Mouse (Mus musculus) heart, postnatal 25 days (tissue): ENCODE measurements around the gene Dlx2. TPM values are rescaled to one million over a fixed set of nuclear protein-coding genes. Genes with fewer than 3 reads are reported as not detected.

Experiments
- DNase-seq: peaks from one replicate; pipeline ENCODE4 v3.0.0; 2022; ENCODE audit warnings: low spot score
- intact Hi-C: fragments of 180-260 bp; cut with DNase I; formaldehyde crosslinking; loops from one replicate; pipeline ENCODE4 v1.15.1; 2025
- total RNA-seq, 2 experiments: library from RNA; stranded (reverse); gene quantifications; 2 replicates each; pipeline ENCODE4 v1.2.3; 2021

Dlx2 gene
- total RNA-seq, 2 experiments from 2014 or later: not detected

GRCm38 (mm10) chr2:71522871-71523270 lies 23.7 kb downstream of the Dlx2 start:
- intact Hi-C loops: no loop called here
- no peak for DNase-seq

- intact Hi-C loops: no loop called here
Observed at GRCm38 (mm10) chr2:71517466-71518099, 29.0 kb downstream of the Dlx2 start.

GRCm38 (mm10) chr2:71516995-71517394 lies 29.6 kb downstream of the Dlx2 start:
- DNase-seq: no peak
- intact Hi-C loops: no loop called here

More at GRCm38 (mm10) chr2:71517466-71518099, 29.0 kb downstream of the Dlx2 start:
- no peak for DNase-seq

- no peak for DNase-seq
- intact Hi-C loops: no loop called here
Observed at GRCm38 (mm10) chr2:71512326-71512725, 34.2 kb downstream of the Dlx2 start.

GRCm38 (mm10) chr2:71511209-71511608 lies 35.3 kb downstream of the Dlx2 start:
- intact Hi-C loops: no loop called here
- no peak for DNase-seq

- intact Hi-C loops: no loop called here
- no peak for DNase-seq
Observed at GRCm38 (mm10) chr2:71504852-71505251, 41.7 kb downstream of the Dlx2 start.

GRCm38 (mm10) chr2:71499276-71500230 lies 47.0 kb downstream of the Dlx2 start:
- intact Hi-C loops: no loop called here
- no peak for DNase-seq

GRCm38 (mm10) chr2:71497175-71497574 lies 49.4 kb downstream of the Dlx2 start:
- no peak for DNase-seq
- intact Hi-C loops: no loop called here

- intact Hi-C loops: no loop called here
- DNase-seq: no peak
Observed at GRCm38 (mm10) chr2:71494971-71495370, 51.6 kb downstream of the Dlx2 start.

- intact Hi-C loops: no loop called here
- DNase-seq: no peak
Observed at GRCm38 (mm10) chr2:71494503-71494902, 52.1 kb downstream of the Dlx2 start.

Other genes starting within 250 kb of the Dlx2 start
- gene Slc25a12, start 179.0 kb downstream of the Dlx2 start, total RNA-seq: 100 to 1,000 TPM; 264 to 279 TPM
- gene Hat1, start 157.8 kb downstream of the Dlx2 start, total RNA-seq: 10 to 100 TPM; 26.6 to 29.6 TPM
- gene Metap1d, start 93.5 kb downstream of the Dlx2 start, total RNA-seq: 10 to 100 TPM; 45.8 to 47.9 TPM
- gene Dlx1, start 18.6 kb downstream of the Dlx2 start, total RNA-seq: under 1 TPM; 0.14 to 0.99 TPM
- gene Itga6, start 198.9 kb upstream of the Dlx2 start, total RNA-seq: 10 to 100 TPM; 48.3 to 57.7 TPM